Comparison of ENCODE assay signal across 8 mouse cellular contexts in the genomic region with DNA sequence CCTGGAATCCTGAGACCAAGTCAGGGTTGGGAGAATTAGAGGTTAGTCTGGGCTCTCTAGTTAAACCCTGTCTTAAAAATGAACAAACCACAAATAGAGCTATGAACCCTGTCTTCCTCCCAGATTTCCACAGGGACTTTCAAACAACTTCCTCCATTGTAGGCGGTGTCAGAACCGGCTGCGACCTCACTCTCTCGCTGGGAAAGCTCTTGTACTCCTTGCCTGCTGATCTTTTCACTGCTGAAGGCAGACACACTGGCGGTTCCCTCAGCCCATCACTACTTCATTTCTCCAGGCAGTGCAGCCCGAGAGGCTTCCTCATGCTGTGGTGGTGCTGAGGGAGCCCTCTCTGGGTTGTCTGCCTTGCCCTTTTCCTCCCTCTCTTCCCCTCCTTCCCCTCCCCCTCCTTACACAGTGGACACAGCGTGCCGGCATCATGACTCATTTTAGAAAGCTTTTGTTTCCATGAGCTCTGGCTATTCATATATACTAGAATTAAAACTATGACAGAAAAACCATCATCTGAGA. TPM values are rescaled to one million over a fixed set of nuclear protein-coding genes. Genes with fewer than 3 reads are reported as not detected.
DNase-seq lines count a peak whose midpoint lies in the region; ATAC-seq lines count a peak whose summit lies in the region.

No protein-coding gene starts in this region.

- H3K4me2 ChIP-seq in embryonic facial prominence, embryonic 14.5 days (ENCODE audit: low read depth, low read length), result peak overlapping the region; percentile 59
- H3K4me2 ChIP-seq in stomach, embryonic 16.5 days (ENCODE audit: low read depth, low read length), result peak overlapping the region; percentile 56

- H3K9ac ChIP-seq in embryonic facial prominence, embryonic 14.5 days (ENCODE audit: low read depth, low read length), result peak overlapping the region; percentile 41
- H3K9ac ChIP-seq in stomach, embryonic 16.5 days (ENCODE audit: low read length), result peak overlapping the region; percentile 64

- H3K4me3 ChIP-seq in embryonic facial prominence, embryonic 14.5 days (ENCODE audit: low read depth, low read length), result peak overlapping the region; percentile 31; the same call in 1 of the 2 replicates
- H3K4me3 ChIP-seq in megakaryocyte, embryonic 14.5 days (replicated peaks), result peak overlapping the region; percentile 92
- peak overlapping the region; percentile 31 for H3K4me3 ChIP-seq in stomach, embryonic 16.5 days (replicated peaks; ENCODE audit: low read length)

- no peaks in the 10 kb centered on the region for H3K36me3 ChIP-seq in embryonic facial prominence, embryonic 14.5 days (ENCODE audit: control insufficient read depth, insufficient read depth, low read length)
- no peaks in the 10 kb centered on the region for H3K36me3 ChIP-seq in megakaryocyte, embryonic 14.5 days (replicated peaks; ENCODE audit: low read length)
- no peaks in the 10 kb centered on the region for H3K36me3 ChIP-seq in stomach, embryonic 16.5 days (ENCODE audit: control insufficient read depth, insufficient read depth, low read length)

- H3K4me1 ChIP-seq in embryonic facial prominence, embryonic 14.5 days (ENCODE audit: control insufficient read depth, insufficient read depth, low read length), result peaks cover 9% of the 10 kb centered on the region; the same call in 1 of the 2 replicates
- peaks cover 28% of the 10 kb centered on the region for H3K4me1 ChIP-seq in megakaryocyte, embryonic 14.5 days
- peaks cover 12% of the 10 kb centered on the region for H3K4me1 ChIP-seq in stomach, embryonic 16.5 days (ENCODE audit: control insufficient read depth, insufficient read depth, low read length)

- peak; percentile 19; the same call in 1 of the 2 replicates for ATAC-seq in embryonic facial prominence, embryonic 14.5 days (ENCODE audit: low read depth)
- ATAC-seq in stomach, embryonic 16.5 days (ENCODE audit: insufficient read depth, low FRiP score), result peak; percentile 54; the same call in 1 of the 2 replicates

- DNase-seq in urinary bladder, adult 18-20 months (ENCODE audit: low spot score in 2 of 2), result peak; percentile 45 to 52
- DNase-seq in urinary bladder, postnatal 10 days (ENCODE audit: low spot score), result no peak
- peak; percentile 60 for DNase-seq in embryonic facial prominence, embryonic 14.5 days (ENCODE audit: low spot score)
- DNase-seq in heart, postnatal 14 days, result peak; percentile 14 to 17
- peak; percentile 5 to 30 for DNase-seq in kidney, postnatal 36 days
- DNase-seq in cerebellum, postnatal 36 days, result no peak

- peak overlapping the region; percentile 53; the same call in 1 of the 2 replicates for H3K27ac ChIP-seq in embryonic facial prominence, embryonic 14.5 days (replicated peaks; ENCODE audit: low read depth, low read length)
- H3K27ac ChIP-seq in stomach, embryonic 16.5 days (ENCODE audit: low read length), result peak overlapping the region; percentile 98

- intact Hi-C loops in heart, postnatal 14 days (cut with DNase I), result no loop called here

- 1% methylated on average over 8 of the region's 8 CpGs for WGBS in embryonic facial prominence, embryonic 14.5 days
- WGBS in stomach, embryonic 16.5 days, result 1% methylated on average over 8 of the region's 8 CpGs

- H3K9me3 ChIP-seq in embryonic facial prominence, embryonic 14.5 days (ENCODE audit: control insufficient read depth, low read length), result no peaks in the 10 kb centered on the region
- H3K9me3 ChIP-seq in megakaryocyte, embryonic 14.5 days, result no peaks in the 10 kb centered on the region
- no peaks in the 10 kb centered on the region for H3K9me3 ChIP-seq in stomach, embryonic 16.5 days (replicated peaks; ENCODE audit: control insufficient read depth, low read length)

- H3K27me3 ChIP-seq in embryonic facial prominence, embryonic 14.5 days (replicated peaks; ENCODE audit: control insufficient read depth, insufficient read depth, low read length), result no peaks in the 10 kb centered on the region
- peaks cover 7% of the 10 kb centered on the region for H3K27me3 ChIP-seq in megakaryocyte, embryonic 14.5 days (replicated peaks)
- no peaks in the 10 kb centered on the region for H3K27me3 ChIP-seq in stomach, embryonic 16.5 days (ENCODE audit: control insufficient read depth, insufficient read depth, low read length)

RNA-seq across cellular contexts. Expression of a gene that starts 32.8 kb away (rescaled TPM):
- polyA plus RNA-seq in embryonic facial prominence, embryonic 14.5 days (2014; fragmentation: Nextera tagmentation; extraction: Ambion mirVana), result 41.9 and 43.4 TPM in 2 replicates
- under 1 TPM; 0.32 to 0.41 TPM for total RNA-seq in heart, postnatal 14 days (2021)
- polyA plus RNA-seq in megakaryocyte, embryonic 14.5 days (2012; ENCODE audit: insufficient read depth, low replicate concordance), result not detected in 2 replicates
- polyA plus RNA-seq in stomach, embryonic 16.5 days (2015; fragmentation: Nextera tagmentation; extraction: Ambion mirVana), result 112 and 154 TPM in 2 replicates

RNA-seq across cellular contexts. Expression of a gene that starts 35.9 kb away (rescaled TPM):
- not detected in 2 replicates for polyA plus RNA-seq in embryonic facial prominence, embryonic 14.5 days (2014; fragmentation: Nextera tagmentation; extraction: Ambion mirVana)
- total RNA-seq in heart, postnatal 14 days (2021), result 1 to 10 TPM; 5.8 to 8.1 TPM
- 0.30 TPM in 1 of 2 replicates, not detected in the other for polyA plus RNA-seq in megakaryocyte, embryonic 14.5 days (2012; ENCODE audit: insufficient read depth, low replicate concordance)
- 0.85 and 2.9 TPM in 2 replicates for polyA plus RNA-seq in stomach, embryonic 16.5 days (2015; fragmentation: Nextera tagmentation; extraction: Ambion mirVana)

Comparison
In these comparisons a context has a peak if more than half of its experiments do, and no peak if none do; other contexts are left out.
1. DNase-seq: peak in urinary bladder, adult 18-20 months (2 of 2), embryonic facial prominence, embryonic 14.5 days (single experiment), heart, postnatal 14 days (2 of 2) and kidney, postnatal 36 days (2 of 2); none in urinary bladder, postnatal 10 days (single experiment) and cerebellum, postnatal 36 days (0 of 2).
2. H3K4me3 ChIP-seq: peak in every context shown above with its lines; median percentile 92 in megakaryocyte, embryonic 14.5 days; 31 in embryonic facial prominence, embryonic 14.5 days; 31 in stomach, embryonic 16.5 days.
3. RNA of a gene that starts 32.8 kb away (polyA plus RNA-seq): 112 to 154 TPM in stomach, embryonic 16.5 days and 41.9 to 43.4 TPM in embryonic facial prominence, embryonic 14.5 days; not detected in megakaryocyte, embryonic 14.5 days; every median in the first group is over 10 times any median in the second.